Mouse (Mus musculus) lung, postnatal 0 days (tissue): ENCODE data around the gene Dlgap1. TPM values are rescaled to one million over a fixed set of nuclear protein-coding genes. Genes with fewer than 3 reads are reported as not detected.
A peak's percentile ranks its signal among the peaks of the same experiment; 100 is the strongest.

Experiments
- ATAC-seq: fragments of 200-750 bp; cut with Nextera tagmentation; 2 replicates; pipeline ENCODE4 v1.8.0; 2017; ENCODE audit warnings: moderate library complexity
- DNase-seq: peaks from one replicate; pipeline ENCODE4 v3.0.0-alpha.2; 2016; ENCODE audit warnings: low spot score
- H3K27ac ChIP-seq: fragments of 300-500 bp; sonication (generic); 2 replicates; pipeline ENCODE4 v1.5.1; 2014; ENCODE audit warnings: antibody characterized with exemption, mild to moderate bottlenecking, low read length, mixed read lengths
- H3K27me3 ChIP-seq: fragments of 300-500 bp; sonication (generic); replicated peaks from 2 replicates; pipeline ENCODE4 v1.6.1; 2014; ENCODE audit warnings: low read length, mixed read lengths; ENCODE audit not compliant: insufficient read depth
- H3K36me3 ChIP-seq: fragments of 300-500 bp; sonication (generic); 2 replicates; pipeline ENCODE4 v1.6.1; 2014; ENCODE audit warnings: low read length, mixed read lengths; ENCODE audit not compliant: insufficient read depth
- H3K4me1 ChIP-seq: fragments of 300-500 bp; sonication (generic); 2 replicates; pipeline ENCODE4 v1.6.1; 2014; ENCODE audit warnings: antibody characterized with exemption, low read depth, low read length, mixed read lengths; ENCODE audit not compliant: insufficient read depth
- H3K4me2 ChIP-seq: fragments of 300-500 bp; sonication (generic); replicated peaks from 2 replicates; pipeline ENCODE4 v1.6.1; 2014; ENCODE audit warnings: low read depth, mild to moderate bottlenecking, low read length, moderate library complexity, mixed read lengths
- H3K4me3 ChIP-seq: fragments of 300-500 bp; sonication (generic); 2 replicates; pipeline ENCODE4 v1.5.1; 2014; ENCODE audit warnings: low read depth, low read length
- H3K9ac ChIP-seq: fragments of 300-500 bp; sonication (generic); replicated peaks from 2 replicates; pipeline ENCODE4 v1.6.1; 2014; ENCODE audit warnings: low read depth, mild to moderate bottlenecking
- H3K9me3 ChIP-seq: fragments of 300-500 bp; sonication (generic); 2 replicates; pipeline ENCODE4 v1.6.1; 2016; ENCODE audit warnings: low read length, mixed read lengths
- CTCF ChIP-seq: IDR thresholded peaks from 2 replicates; pipeline ENCODE4 v1.5.1; 2016; ENCODE audit warnings: antibody characterized with exemption, mild to moderate bottlenecking
- EP300 ChIP-seq: IDR thresholded peaks from 2 replicates; pipeline ENCODE4 v1.6.1; 2016; ENCODE audit warnings: antibody characterized with exemption, mild to moderate bottlenecking, control low read depth
- WGBS: fragments of 180-500 bp; shearing (Covaris S2); extraction: QIAGEN DNeasy Blood & Tissue Kit; methylation state at CpG from one replicate; pipeline ENCODE4 v1.1.7; 2014; 5-methylcytosine and 5-hydroxymethylcytosine counted together
- polyA plus RNA-seq: library from polyadenylated mRNA; unstranded; fragments of >200 nt; fragmentation: Nextera tagmentation; extraction: Ambion mirVana; gene quantifications from 2 replicates; pipeline ENCODE4 v1.2.1, GENCODE M21; 2015

Gene Dlgap1
- polyA plus RNA-seq, 1 experiment from 2014 or later: 0.26 TPM

GRCm38 (mm10) chr17:70739346-70739745 lies 770.5 kb downstream of the Dlgap1 start:
- no peak overlapping the region for H3K27ac ChIP-seq
- no peak for TF ChIP-seq EP300
- no peak for TF ChIP-seq CTCF
- H3K36me3 ChIP-seq: no peaks in the 10 kb centered on the region
- no peak for ATAC-seq
- no peak overlapping the region for H3K4me3 ChIP-seq
- peak; percentile 16 for DNase-seq
- no peak overlapping the region for H3K4me2 ChIP-seq
- no peaks in the 10 kb centered on the region for H3K9me3 ChIP-seq
- H3K4me1 ChIP-seq: no peaks in the 10 kb centered on the region
- 50% methylated on average over 6 of the region's 6 CpGs for WGBS
- no peak overlapping the region for H3K9ac ChIP-seq
- H3K27me3 ChIP-seq: no peaks in the 10 kb centered on the region

GRCm38 (mm10) chr17:70741696-70742095 lies 772.8 kb downstream of the Dlgap1 start:
- DNase-seq (no peak), ATAC-seq (no peak)
- H3K9ac ChIP-seq: no peak overlapping the region
- H3K36me3 ChIP-seq: no peaks in the 10 kb centered on the region
- H3K9me3 ChIP-seq: no peaks in the 10 kb centered on the region
- H3K27me3 ChIP-seq: no peaks in the 10 kb centered on the region
- H3K27ac ChIP-seq: no peak overlapping the region
- TF ChIP-seq CTCF (no peak), EP300 (no peak)
- 59% methylated on average over 1 of the region's 1 CpGs for WGBS
- H3K4me1 ChIP-seq: no peaks in the 10 kb centered on the region
- H3K4me3 ChIP-seq: no peak overlapping the region
- H3K4me2 ChIP-seq: no peak overlapping the region

GRCm38 (mm10) chr17:70744570-70745153 lies 775.8 kb downstream of the Dlgap1 start:
- no peak overlapping the region for H3K9ac ChIP-seq
- DNase-seq (peak; percentile 44), ATAC-seq (no peak)
- H3K27ac ChIP-seq: no peak overlapping the region
- no peak for TF ChIP-seq EP300
- TF ChIP-seq CTCF: no peak
- 87% methylated on average over 5 of the region's 5 CpGs for WGBS
- H3K4me1 ChIP-seq: no peaks in the 10 kb centered on the region
- no peaks in the 10 kb centered on the region for H3K36me3 ChIP-seq
- no peaks in the 10 kb centered on the region for H3K27me3 ChIP-seq
- H3K4me2 ChIP-seq: no peak overlapping the region
- H3K4me3 ChIP-seq: no peak overlapping the region
- H3K9me3 ChIP-seq: no peaks in the 10 kb centered on the region

GRCm38 (mm10) chr17:70745385-70745784 lies 776.5 kb downstream of the Dlgap1 start:
- Histone ChIP-seq H3K9ac (no peak overlapping the region), H3K4me1 (no peaks in the 10 kb centered on the region), H3K27me3 (no peaks in the 10 kb centered on the region), H3K9me3 (no peaks in the 10 kb centered on the region), H3K36me3 (no peaks in the 10 kb centered on the region), H3K4me2 (no peak overlapping the region), H3K4me3 (no peak overlapping the region), H3K27ac (no peak overlapping the region)
- ATAC-seq (peak; percentile 90), DNase-seq (peak; percentile 95)
- 62% methylated on average over 6 of the region's 6 CpGs for WGBS
- TF ChIP-seq EP300 (peak; percentile 81), CTCF (no peak)

GRCm38 (mm10) chr17:70746379-70747079 lies 777.7 kb downstream of the Dlgap1 start:
- peak; percentile 50 for ATAC-seq
- Histone ChIP-seq H3K4me2 (0 out of 2 replicates have a peak overlapping the region, but pooled peaks have one; percentile 3), H3K9me3 (no peaks in the 10 kb centered on the region), H3K4me1 (peaks cover 5% of the 10 kb centered on the region; the same call in 1 of the 2 replicates), H3K27me3 (no peaks in the 10 kb centered on the region), H3K4me3 (no peak overlapping the region), H3K27ac (peak overlapping the region; percentile 43; the same call in 1 of the 2 replicates), H3K9ac (no peak overlapping the region), H3K36me3 (no peaks in the 10 kb centered on the region)
- 39% methylated on average over 9 of the region's 9 CpGs for WGBS
- TF ChIP-seq CTCF (peak; percentile 57), EP300 (peak; percentile 75; the same call in 1 of the 2 replicates)
- DNase-seq: peak; percentile 87

GRCm38 (mm10) chr17:70747731-70748475 lies 779.0 kb downstream of the Dlgap1 start:
- DNase-seq (peak; percentile 89), ATAC-seq (0 out of 2 replicates have a peak, but pooled peaks have one; percentile 14)
- no peaks in the 10 kb centered on the region for H3K36me3 ChIP-seq
- H3K27ac ChIP-seq: peak overlapping the region; percentile 84
- peak overlapping the region; percentile 21; the same call in 1 of the 2 replicates for H3K9ac ChIP-seq
- no peaks in the 10 kb centered on the region for H3K9me3 ChIP-seq
- no peaks in the 10 kb centered on the region for H3K27me3 ChIP-seq
- peak overlapping the region; percentile 16; the same call in 1 of the 2 replicates for H3K4me3 ChIP-seq
- peak overlapping the region; percentile 52 for H3K4me2 ChIP-seq
- TF ChIP-seq CTCF (no peak), EP300 (no peak; the same call in 1 of the 2 replicates)
- H3K4me1 ChIP-seq: peaks cover 5% of the 10 kb centered on the region; the same call in 1 of the 2 replicates
- 2% methylated on average over 23 of the region's 23 CpGs for WGBS
